Mouse (Mus musculus): ENCODE results near the gene Mfsd13b. TPM values are rescaled to one million over a fixed set of nuclear protein-coding genes. Genes with fewer than 3 reads are reported as not detected.
"Not testable (repeated sequence)": the region's sequence is repeated elsewhere in the genome, so short reads cannot be mapped to it uniquely, and the experiment has no call there.

Gene Mfsd13b
- polyA plus RNA-seq, 1 experiment from 2014 or later = 0.25 TPM

DNA sequence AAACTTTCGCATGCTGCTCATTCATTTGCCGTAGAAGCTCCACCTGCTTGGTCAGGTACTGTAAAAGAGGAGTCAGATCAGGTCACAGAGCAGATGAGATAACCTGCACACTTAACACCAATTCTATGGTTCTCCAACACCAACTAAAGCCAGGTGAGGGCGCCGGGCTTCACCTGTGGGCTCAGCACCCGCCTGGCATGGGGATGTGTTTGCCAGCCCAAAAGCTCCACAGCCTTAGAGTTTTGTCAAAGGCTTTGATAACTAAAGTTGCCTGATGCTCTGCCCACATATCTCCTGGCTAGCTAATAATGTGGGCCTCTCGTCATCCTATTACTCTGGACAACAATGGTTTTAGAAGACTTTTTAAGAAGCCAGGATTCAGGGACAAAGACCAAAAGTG, 21.7 kb upstream of the Mfsd13b start:
- H3K36me3 ChIP-seq = peaks cover 56% of the 10 kb centered on the region

DNA sequence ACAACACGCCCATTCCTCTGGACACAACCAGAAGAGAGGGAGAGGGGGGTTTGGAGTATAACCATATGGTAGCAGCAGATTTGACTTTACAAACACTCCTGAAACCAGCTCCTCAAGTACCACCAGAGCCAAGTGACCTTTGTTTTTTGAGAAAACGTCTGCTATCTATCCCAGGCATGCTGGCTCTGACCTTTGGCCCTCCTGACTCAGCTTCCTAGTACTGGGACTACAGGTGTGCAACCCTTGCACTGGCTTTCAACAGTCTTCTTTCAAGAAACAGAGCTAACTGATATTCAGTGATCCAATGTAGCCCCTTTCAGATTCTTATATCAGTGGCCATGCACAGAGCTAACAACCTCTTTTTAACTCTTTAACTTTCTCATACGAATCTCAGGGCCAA, 20.4 kb upstream of the Mfsd13b start:
- Histone ChIP-seq H3K4me3 (no peak overlapping the region), H3K4me1 (no peaks in the 10 kb centered on the region; the same call in 1 of the 2 replicates), H3K27ac (no peak overlapping the region), H3K27me3 (no peaks in the 10 kb centered on the region), H3K4me2 (replicated peaks) (no peak overlapping the region), H3K36me3 (peaks cover 45% of the 10 kb centered on the region), H3K9ac (no peak overlapping the region), H3K9me3 (no peaks in the 10 kb centered on the region)
- WGBS = 64% methylated on average over 3 of the region's 3 CpGs
- ATAC-seq (ENCODE audit: low FRiP score, low read depth) = no peak

More for the DNA sequence above, 21.7 kb upstream of the Mfsd13b start:
- no peak for ATAC-seq (ENCODE audit: low FRiP score, low read depth)
- H3K4me1 ChIP-seq = no peaks in the 10 kb centered on the region; the same call in 1 of the 2 replicates
- H3K9ac ChIP-seq = no peak overlapping the region
- WGBS = 88% methylated on average over 6 of the region's 6 CpGs
- H3K4me3 ChIP-seq = no peak overlapping the region
- no peak overlapping the region for H3K27ac ChIP-seq
- H3K4me2 ChIP-seq (replicated peaks) = no peak overlapping the region
- H3K9me3 ChIP-seq = no peaks in the 10 kb centered on the region
- H3K27me3 ChIP-seq = no peaks in the 10 kb centered on the region

DNA sequence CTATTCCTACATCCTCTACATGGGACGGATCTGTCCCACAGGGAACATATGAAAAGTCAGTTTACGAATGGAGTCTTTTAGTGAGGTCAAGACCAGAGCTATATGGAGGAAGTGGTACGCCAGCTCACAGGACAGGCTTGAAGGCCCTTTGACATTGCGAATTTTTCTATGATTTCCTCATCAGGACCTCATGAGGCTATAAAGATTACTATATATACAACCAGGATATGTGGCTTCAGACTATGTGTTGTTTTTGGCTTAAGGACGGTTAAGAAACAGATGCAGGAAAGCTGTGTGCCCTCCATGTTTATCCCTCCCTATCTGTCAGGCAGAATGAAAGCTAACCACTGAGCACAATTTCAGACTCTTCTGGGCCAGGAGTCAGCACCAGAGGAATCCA, 19.2 kb upstream of the Mfsd13b start:
- H3K27ac ChIP-seq = no peak overlapping the region
- H3K9me3 ChIP-seq = no peaks in the 10 kb centered on the region
- H3K36me3 ChIP-seq = peaks cover 38% of the 10 kb centered on the region
- ATAC-seq (ENCODE audit: low FRiP score, low read depth) = no peak
- H3K4me2 ChIP-seq (replicated peaks) = no peak overlapping the region
- no peaks in the 10 kb centered on the region for H3K27me3 ChIP-seq
- H3K9ac ChIP-seq = no peak overlapping the region
- H3K4me1 ChIP-seq = no peaks in the 10 kb centered on the region; the same call in 1 of the 2 replicates
- WGBS = 83% methylated on average over 5 of the region's 5 CpGs
- no peak overlapping the region for H3K4me3 ChIP-seq

DNA sequence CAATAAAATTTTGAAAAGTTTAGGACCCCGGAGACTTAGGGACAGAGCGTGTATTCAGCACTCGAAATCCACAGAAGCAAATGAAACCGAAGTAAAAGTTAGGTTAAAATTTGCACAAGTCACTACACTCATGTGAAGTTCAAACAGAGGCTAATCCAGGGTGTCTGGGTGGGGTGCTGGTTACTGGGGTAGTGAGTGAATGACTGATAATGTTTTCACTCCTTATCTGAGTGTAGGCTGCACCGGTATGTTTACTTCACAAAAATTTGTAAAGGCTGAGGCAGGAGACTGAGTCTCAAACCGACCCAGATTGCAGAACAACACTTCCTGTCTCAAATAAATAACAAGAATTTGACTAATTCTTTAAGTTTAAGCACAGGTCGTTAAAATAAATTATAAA, 13.1 kb upstream of the Mfsd13b start:
- Histone ChIP-seq H3K9ac (no peak overlapping the region), H3K4me3 (no peak overlapping the region), H3K9me3 (no peaks in the 10 kb centered on the region), H3K4me2 (replicated peaks) (no peak overlapping the region), H3K36me3 (peaks cover 19% of the 10 kb centered on the region), H3K4me1 (no peaks in the 10 kb centered on the region; the same call in 1 of the 2 replicates), H3K27me3 (no peaks in the 10 kb centered on the region), H3K27ac (no peak overlapping the region)
- WGBS = 85% methylated on average over 7 of the region's 7 CpGs
- ATAC-seq (ENCODE audit: low FRiP score, low read depth) = no peak

DNA sequence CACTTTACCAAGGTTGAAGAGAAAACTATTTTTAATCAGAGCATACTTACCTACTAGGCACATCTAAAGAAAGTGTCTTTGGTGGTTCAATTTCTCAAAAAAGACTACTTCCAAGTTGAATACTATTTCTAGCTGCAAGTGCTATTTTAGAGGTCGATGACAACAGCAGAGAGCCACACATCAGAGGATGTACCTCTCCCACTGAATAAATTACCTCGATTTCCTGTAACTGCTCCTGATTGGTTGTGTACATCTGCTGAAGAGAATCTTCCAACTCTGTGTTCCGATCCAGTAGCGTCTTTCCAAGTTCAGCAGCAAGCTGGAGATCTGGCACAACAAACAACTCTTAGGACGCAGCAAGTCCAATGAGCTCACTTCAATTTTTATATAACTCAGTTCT, 12.2 kb upstream of the Mfsd13b start:
- Histone ChIP-seq H3K4me2 (replicated peaks) (no peak overlapping the region), H3K4me1 (no peaks in the 10 kb centered on the region; the same call in 1 of the 2 replicates), H3K9me3 (no peaks in the 10 kb centered on the region), H3K27me3 (no peaks in the 10 kb centered on the region), H3K36me3 (peaks cover 19% of the 10 kb centered on the region), H3K4me3 (no peak overlapping the region), H3K27ac (no peak overlapping the region; the same call in 1 of the 2 replicates), H3K9ac (no peak overlapping the region)
- 87% methylated on average over 5 of the region's 5 CpGs for WGBS
- no peak for ATAC-seq (ENCODE audit: low FRiP score, low read depth)

DNA sequence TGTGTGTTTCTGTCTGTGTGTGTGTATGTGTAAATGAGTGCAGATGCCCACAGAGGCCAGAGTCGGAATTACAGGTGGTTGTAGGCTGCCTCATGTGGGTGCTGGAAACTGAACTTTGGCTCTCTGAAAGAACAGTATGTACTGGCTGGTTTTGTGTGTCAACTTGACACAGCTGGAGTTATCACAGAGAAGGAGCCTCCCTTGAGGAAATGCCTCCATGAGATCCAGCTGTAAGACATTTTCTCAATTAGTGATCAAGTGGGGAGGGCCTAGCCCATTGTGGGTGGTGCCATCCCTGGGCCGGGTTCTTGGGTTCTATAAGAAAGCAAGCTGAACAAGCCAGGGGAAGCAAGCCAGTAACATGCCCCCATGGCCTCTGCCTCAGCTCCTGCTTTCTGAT, 9.8 kb upstream of the Mfsd13b start:
- Histone ChIP-seq H3K36me3 (peaks cover 19% of the 10 kb centered on the region), H3K4me1 (peaks cover 15% of the 10 kb centered on the region)
- H3K9me3 ChIP-seq; H3K27ac ChIP-seq; H3K4me3 ChIP-seq; ATAC-seq (ENCODE audit: low FRiP score, low read depth); H3K4me2 ChIP-seq (replicated peaks); H3K27me3 ChIP-seq; H3K9ac ChIP-seq: not testable (repeated sequence)
- WGBS = 86% methylated on average over 2 of the region's 2 CpGs

DNA sequence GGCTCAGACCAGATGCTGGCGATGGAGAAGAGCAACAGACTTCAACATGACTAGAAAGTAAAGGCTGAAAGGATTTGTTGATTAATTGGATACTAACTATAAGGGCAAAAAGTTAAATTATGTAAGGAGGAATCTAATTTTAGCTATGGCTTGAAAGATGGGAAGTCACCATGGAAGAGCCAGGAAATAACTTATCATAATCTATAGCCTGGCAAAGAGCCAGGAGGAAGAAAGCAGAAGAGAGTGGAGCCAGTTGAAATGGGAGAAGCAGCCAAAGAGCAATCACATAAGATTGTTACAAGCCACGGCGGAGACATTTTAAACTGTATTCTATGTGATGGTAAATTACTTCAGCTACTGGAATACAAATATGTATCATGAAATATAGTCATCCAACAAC, 8.3 kb upstream of the Mfsd13b start:
- H3K9ac ChIP-seq = no peak overlapping the region
- no peaks in the 10 kb centered on the region for H3K9me3 ChIP-seq
- 92% methylated on average over 3 of the region's 3 CpGs for WGBS
- no peak for ATAC-seq (ENCODE audit: low FRiP score, low read depth)
- H3K4me2 ChIP-seq (replicated peaks) = no peak overlapping the region
- no peak overlapping the region for H3K27ac ChIP-seq
- no peaks in the 10 kb centered on the region for H3K27me3 ChIP-seq
- H3K4me1 ChIP-seq = peaks cover 23% of the 10 kb centered on the region
- no peak overlapping the region for H3K4me3 ChIP-seq
- peaks cover 7% of the 10 kb centered on the region for H3K36me3 ChIP-seq

DNA sequence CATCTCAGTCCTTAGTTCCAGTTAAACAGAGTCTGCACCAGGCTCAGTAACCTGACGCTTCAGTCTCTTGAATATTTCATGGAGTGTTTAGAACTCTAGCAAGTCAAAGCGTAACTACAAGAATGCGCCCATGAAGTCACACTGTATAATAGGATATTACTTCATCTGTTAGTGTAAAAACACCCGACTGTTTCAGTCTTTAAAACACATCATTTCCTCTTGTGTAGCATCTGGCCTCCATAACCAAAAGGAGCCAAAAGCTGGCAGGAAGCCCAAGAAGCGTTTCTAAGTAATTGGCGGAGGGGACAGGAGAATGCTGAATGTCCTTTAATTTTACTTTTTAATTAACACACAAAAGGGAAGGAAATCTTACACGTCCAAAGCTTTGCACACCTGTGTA, 5.2 kb upstream of the Mfsd13b start:
- Histone ChIP-seq H3K9ac (no peak overlapping the region), H3K4me3 (no peak overlapping the region), H3K36me3 (no peaks in the 10 kb centered on the region), H3K27me3 (no peaks in the 10 kb centered on the region), H3K4me2 (replicated peaks) (peak overlapping the region; percentile 32), H3K4me1 (peaks cover 37% of the 10 kb centered on the region), H3K27ac (no peak overlapping the region), H3K9me3 (no peaks in the 10 kb centered on the region)
- 29% methylated on average over 7 of the region's 7 CpGs for WGBS
- ATAC-seq (ENCODE audit: low FRiP score, low read depth) = no peak

DNA sequence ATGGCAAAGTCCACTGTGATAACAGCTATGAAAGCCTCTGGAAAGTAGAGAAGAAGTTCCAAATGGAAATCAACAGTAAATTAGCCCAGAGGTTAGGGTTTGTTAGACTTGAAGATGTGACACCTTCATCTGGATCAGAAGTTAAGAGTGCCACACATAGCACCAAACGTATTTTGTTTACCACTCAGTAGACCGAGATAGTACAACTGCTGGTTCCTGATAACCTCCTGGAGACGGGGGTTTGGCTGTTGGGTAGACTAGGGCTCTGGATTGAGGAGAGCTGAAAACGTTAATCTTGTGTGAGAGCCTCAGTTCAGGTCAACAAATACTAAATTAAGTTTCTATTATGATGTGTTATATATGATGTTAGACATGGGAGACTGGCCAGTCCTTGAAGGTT, 2.3 kb upstream of the Mfsd13b start:
- no peaks in the 10 kb centered on the region for H3K36me3 ChIP-seq
- H3K4me1 ChIP-seq = peaks cover 43% of the 10 kb centered on the region
- H3K4me2 ChIP-seq (replicated peaks) = peak overlapping the region; percentile 77
- H3K9me3 ChIP-seq = no peaks in the 10 kb centered on the region
- ATAC-seq (ENCODE audit: low FRiP score, low read depth) = no peak
- WGBS = 84% methylated on average over 4 of the region's 4 CpGs
- no peak overlapping the region for H3K27ac ChIP-seq
- H3K9ac ChIP-seq = no peak overlapping the region
- H3K27me3 ChIP-seq = no peaks in the 10 kb centered on the region
- H3K4me3 ChIP-seq = peak overlapping the region; percentile 96

DNA sequence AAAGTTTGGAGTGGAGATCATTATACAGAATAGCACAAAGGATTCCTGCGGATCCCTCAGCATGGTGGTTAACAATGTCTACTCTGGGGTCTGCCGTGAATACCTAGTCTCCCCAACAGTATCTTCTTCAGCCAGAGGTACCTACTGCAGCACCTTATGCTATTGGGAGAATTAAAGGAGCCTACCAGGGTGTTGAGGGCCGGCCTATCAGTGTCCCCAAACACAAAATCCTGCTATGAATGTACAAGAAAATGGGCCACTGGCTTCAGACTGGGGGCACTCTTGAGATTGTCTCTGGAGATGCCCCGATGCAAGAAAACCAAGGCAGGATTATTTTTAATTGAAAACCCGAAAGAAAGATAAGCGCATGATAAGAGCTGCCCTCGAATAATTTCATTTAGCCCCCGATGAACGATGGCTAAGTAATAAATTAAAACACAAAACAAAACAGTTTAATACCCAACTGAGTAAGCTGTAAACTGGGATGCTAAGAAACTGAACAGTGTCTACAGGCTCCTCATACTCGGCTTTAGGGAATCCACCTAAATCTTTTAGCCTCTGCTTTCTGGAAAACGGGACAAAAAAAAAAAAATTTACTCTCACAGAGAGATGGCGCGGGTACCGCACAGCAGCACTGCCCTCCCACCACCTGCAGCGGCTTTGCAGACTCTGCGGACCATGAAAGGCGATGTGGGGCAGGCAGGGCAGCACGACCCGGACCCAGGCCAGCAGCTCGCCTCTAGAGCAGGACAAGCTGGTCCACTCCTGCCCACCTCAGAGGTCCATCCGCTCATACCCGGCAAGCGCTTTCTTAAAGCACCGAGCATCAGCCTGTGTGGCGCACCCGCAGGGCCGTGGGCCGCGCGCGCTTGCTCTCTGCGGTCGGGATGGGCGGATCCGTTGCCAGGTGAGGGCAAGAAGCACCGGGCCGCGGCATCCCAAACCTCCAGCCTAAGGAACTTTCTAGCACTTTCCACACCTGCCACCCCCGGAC, 1.1 kb upstream of the Mfsd13b start:
- peak; percentile 28 for ATAC-seq (ENCODE audit: low FRiP score, low read depth)
- Histone ChIP-seq H3K4me3 (peak overlapping the region; percentile 96), H3K9me3 (no peaks in the 10 kb centered on the region), H3K36me3 (no peaks in the 10 kb centered on the region), H3K27me3 (no peaks in the 10 kb centered on the region), H3K9ac (peak overlapping the region; percentile 88), H3K27ac (peak overlapping the region; percentile 67), H3K4me2 (replicated peaks) (peak overlapping the region; percentile 77), H3K4me1 (peaks cover 38% of the 10 kb centered on the region)
- 5% methylated on average over 39 of the region's 39 CpGs for WGBS

DNA sequence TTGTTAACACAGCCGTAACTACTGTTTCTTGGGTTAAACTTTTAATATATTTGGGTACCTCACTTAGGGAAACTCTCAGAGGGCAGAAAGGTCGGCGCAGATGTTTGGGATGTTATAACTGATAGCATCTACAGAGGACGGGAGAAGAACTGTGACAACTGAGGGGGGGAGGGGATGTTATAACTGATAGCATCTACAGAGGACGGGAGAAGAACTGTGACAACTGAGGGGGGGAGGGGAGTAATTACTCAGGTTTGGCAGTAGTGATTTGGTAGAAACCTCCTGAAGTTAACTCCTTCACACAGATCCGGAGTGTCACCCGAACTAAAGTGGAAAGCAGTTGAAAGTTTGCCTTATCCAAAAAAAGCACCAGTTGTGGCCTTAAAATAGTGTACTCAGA, 659 bp downstream of the Mfsd13b start:
- no peaks in the 10 kb centered on the region for H3K36me3 ChIP-seq
- H3K27ac ChIP-seq = peak overlapping the region; percentile 70
- peak overlapping the region; percentile 87 for H3K4me2 ChIP-seq (replicated peaks)
- 10% methylated on average over 7 of the region's 7 CpGs for WGBS
- ATAC-seq (ENCODE audit: low FRiP score, low read depth) = no peak
- no peaks in the 10 kb centered on the region for H3K9me3 ChIP-seq
- H3K9ac ChIP-seq = peak overlapping the region; percentile 84
- H3K4me1 ChIP-seq = peaks cover 25% of the 10 kb centered on the region
- peak overlapping the region; percentile 96 for H3K4me3 ChIP-seq
- H3K27me3 ChIP-seq = no peaks in the 10 kb centered on the region

DNA sequence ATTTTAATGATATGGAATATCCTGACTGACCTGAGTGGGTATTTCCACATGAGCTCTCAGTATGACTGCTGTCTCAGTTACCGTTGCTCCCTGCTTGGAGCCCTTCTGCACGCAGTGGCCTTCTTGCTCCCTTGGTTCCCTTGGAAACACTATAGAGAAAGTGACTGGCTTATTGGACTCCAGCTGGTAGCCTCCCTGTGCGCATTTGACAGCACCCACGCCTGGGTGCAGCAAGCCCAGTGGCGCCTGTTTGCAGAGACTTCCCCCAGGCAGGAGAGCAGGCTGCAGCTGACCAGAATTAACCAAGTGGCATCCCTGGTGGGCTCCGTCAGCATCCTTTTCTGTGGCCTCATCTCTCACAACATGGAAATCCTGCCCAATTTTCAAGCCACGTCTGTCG, 8.9 kb downstream of the Mfsd13b start:
- Histone ChIP-seq H3K27ac (no peak overlapping the region), H3K4me2 (replicated peaks) (no peak overlapping the region), H3K27me3 (no peaks in the 10 kb centered on the region), H3K4me1 (no peaks in the 10 kb centered on the region), H3K9ac (no peak overlapping the region), H3K36me3 (no peaks in the 10 kb centered on the region), H3K4me3 (no peak overlapping the region), H3K9me3 (0 out of 2 replicates have a peak, but pooled peaks cover 5% of the 10 kb centered on the region)
- ATAC-seq (ENCODE audit: low FRiP score, low read depth) = no peak
- 79% methylated on average over 8 of the region's 8 CpGs for WGBS
